Mouse (Mus musculus) embryonic stem cell, embryonic (primary cell): ENCODE measurements at regions not wholly inside any gene's neighbourhood (a gene's known extent, or its start where the extent isn't known, plus 50 kb on each side); places are given as distances from the start of the nearest gene placed in this dataset.

Experiments used
- CTCF ChIA-PET, 4 experiments: fragments of 300-600 bp in 2 of 4; fragments of 350-600 bp in 2 of 4; sonication (Branson Sonifier 250); formaldehyde crosslinking; loops; one replicate each; lab custom pipeline; 2022; ENCODE audit warnings: inconsistent platforms in 2 of 4; lab: Charles Lee
- POLR2A ChIA-PET, 4 experiments: fragments of 300-600 bp in 2 of 4; fragments of 350-600 bp in 2 of 4; sonication (Branson Sonifier 250); formaldehyde crosslinking; loops; one replicate each; lab custom pipeline; 2022; ENCODE audit warnings: antibody characterized with exemption in 4 of 4, inconsistent platforms in 1 of 4; lab: Charles Lee

DNA sequence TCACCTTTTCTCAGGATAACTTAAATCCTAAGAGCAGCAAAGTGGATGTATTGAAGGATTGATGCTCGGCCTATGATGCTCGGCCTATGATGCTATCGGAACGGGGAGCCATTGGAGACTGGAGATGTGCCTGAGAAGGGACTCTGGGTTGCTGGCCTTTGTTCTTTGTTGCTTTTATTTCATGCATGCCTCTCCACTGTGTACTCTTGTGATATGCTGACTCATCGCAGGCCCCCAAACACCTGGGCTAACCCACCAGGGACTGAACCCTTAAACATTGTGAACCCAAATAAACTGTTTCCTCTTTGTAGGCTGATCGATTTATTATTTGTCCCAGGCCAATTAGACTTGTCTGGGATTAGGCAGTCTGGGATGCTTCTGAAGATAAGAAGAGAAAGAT, 61.9 kb downstream of the Pdcl3 start:
- ChIA-PET CTCF (interaction anchor here in 1 of 4 experiments (1.2 kb wide), 1 partner anchor 11 kb away, joined by 3 read pairs; no protein-coding TSS in a partner anchor), POLR2A (no interaction called here)

GRCm38 (mm10) chr1:39057304-39057703, 71.9 kb downstream of the Pdcl3 start:
- CTCF ChIA-PET: no interaction called here
- POLR2A ChIA-PET: no interaction called here

DNA sequence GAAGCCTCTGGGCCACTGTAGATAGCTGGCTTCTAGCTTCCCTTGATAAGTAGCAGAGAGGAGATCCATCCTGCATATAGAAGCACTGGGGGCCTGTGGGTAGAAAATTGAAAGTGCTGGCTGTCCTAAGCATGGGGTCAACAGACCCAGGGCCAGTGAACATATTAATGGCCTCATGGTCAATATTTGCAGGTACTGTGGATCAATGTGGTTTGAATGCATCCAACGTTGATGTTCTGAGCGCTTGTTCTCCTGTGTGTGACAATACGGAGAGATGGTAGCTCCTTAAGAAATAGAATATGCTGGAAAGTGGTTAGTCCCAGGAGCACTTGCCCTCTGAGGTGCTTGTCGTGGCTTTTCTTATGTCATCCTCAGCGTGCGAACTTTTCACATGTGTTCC, 77.1 kb downstream of the Pdcl3 start:
- ChIA-PET POLR2A (interaction anchor here in 1 of 4 experiments (1.3 kb wide), 1 partner anchor 23 kb away, joined by 3 read pairs; no protein-coding TSS in a partner anchor), CTCF (interaction anchor here in 1 of 4 experiments (0.6 kb wide), 1 partner anchor 1344 kb away, joined by 3 read pairs; no protein-coding TSS in a partner anchor)

GRCm38 (mm10) chr1:39063666-39064385, 78.4 kb downstream of the Pdcl3 start:
- CTCF ChIA-PET: interaction anchor here in 1 of 4 experiments (0.6 kb wide), 1 partner anchor 15 kb away, joined by 5 read pairs; no protein-coding TSS in a partner anchor
- POLR2A ChIA-PET: interaction anchor here in 1 of 4 experiments (0.6 kb wide), 1 partner anchor 943 kb away, joined by 3 read pairs; no protein-coding TSS in a partner anchor

DNA sequence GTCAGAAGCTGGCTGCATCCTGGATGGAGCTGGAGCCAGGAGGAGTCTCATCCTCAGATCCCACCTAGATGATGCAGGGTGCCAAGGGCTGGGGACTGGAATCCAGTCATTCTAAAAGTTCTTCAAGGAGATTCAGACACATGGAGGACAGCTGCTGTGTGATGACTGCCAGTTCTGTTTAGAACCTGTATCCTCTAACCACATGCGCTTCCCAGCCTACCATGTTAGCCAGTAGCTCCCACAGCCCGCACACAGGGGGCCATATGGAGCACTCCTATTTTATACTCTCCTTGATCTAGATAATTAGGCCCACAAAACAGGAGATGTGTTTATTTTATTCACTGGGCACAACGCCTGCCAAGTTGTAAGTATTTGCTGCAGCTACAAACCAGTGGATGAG, 79.4 kb downstream of the Pdcl3 start:
- POLR2A ChIA-PET: interaction anchor here in 1 of 4 experiments (0.6 kb wide), 1 partner anchor 942 kb away, joined by 3 read pairs; no protein-coding TSS in a partner anchor

DNA sequence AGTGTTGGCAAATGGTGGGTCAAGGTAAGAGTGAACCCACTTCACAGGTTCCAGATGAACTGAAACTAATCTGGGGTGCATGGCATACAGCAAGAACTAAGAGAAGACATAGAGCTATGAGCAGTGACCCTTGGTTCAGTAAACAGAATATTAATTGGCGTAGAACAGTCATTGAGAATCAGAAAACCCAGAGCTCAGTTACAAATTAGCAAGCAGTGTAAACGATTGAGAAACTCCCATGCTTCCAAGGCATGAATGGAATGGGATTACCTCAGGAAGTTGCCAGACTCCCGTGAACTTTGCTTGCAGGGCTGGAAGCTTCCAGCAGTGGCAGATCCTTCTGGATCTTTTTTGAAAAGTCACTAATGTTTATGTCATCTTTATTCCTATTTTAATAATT, 82.5 kb downstream of the Pdcl3 start:
- ChIA-PET POLR2A (interaction anchor here in 1 of 4 experiments (1.1 kb wide), 1 partner anchor 18 kb away, joined by 3 read pairs; no protein-coding TSS in a partner anchor), CTCF (no interaction called here)

More for the DNA sequence above, 79.4 kb downstream of the Pdcl3 start:
- CTCF ChIA-PET: interaction anchor here in 1 of 4 experiments (0.6 kb wide), 1 partner anchor 14 kb away, joined by 5 read pairs; no protein-coding TSS in a partner anchor

- POLR2A ChIA-PET: interaction anchor here in 2 of 4 experiments (0.6 to 2.2 kb wide), 3 partner anchors 36 to 202 kb away, joined by 3 to 5 read pairs (median 4); no protein-coding TSS in a partner anchor
- CTCF ChIA-PET: no interaction called here
Observed at GRCm38 (mm10) chr1:39069086-39069655, 83.8 kb downstream of the Pdcl3 start.

- POLR2A ChIA-PET: interaction anchor here in 3 of 4 experiments (0.6 to 2.2 kb wide), 4 partner anchors 36 to 201 kb away, joined by 3 to 5 read pairs (median 4); no protein-coding TSS in a partner anchor
Observed at GRCm38 (mm10) chr1:39069676-39070075, 84.3 kb downstream of the Pdcl3 start.

DNA sequence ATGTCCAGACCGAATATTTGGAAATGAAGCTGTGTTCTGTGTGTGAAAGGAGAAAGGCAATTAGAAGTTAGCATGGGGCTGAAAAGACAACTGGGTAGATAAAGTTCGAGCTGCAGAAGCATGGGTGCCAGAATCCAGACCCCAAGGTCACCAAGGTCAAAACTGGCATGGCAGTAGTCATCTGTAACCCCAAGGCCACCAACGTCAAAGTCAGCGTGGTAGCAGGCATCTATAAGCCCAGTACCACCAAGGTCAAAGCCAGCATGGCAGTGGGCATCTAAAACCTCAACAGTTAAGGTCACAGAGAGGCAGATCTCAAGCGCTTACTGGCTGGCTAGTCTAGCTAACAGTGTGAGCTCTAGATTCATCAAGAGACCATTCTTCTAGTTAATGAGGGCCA, 90.6 kb downstream of the Pdcl3 start:
- POLR2A ChIA-PET: no interaction called here

More at GRCm38 (mm10) chr1:39069676-39070075, 84.3 kb downstream of the Pdcl3 start:
- CTCF ChIA-PET: interaction anchor here in 1 of 4 experiments (1.2 kb wide), 1 partner anchor 133 kb away, joined by 3 read pairs; no protein-coding TSS in a partner anchor

GRCm38 (mm10) chr1:39078584-39079315, 93.3 kb downstream of the Pdcl3 start:
- ChIA-PET POLR2A (interaction anchor here in 2 of 4 experiments (0.6 to 0.9 kb wide), 4 partner anchors 12 to 1241 kb away, joined by 3 to 4 read pairs (median 4); no protein-coding TSS in a partner anchor), CTCF (interaction anchor here in 1 of 4 experiments (0.6 kb wide), 2 partner anchors 14 to 894 kb away, joined by 5 to 6 read pairs; no protein-coding TSS in a partner anchor)

More for the DNA sequence above, 90.6 kb downstream of the Pdcl3 start:
- CTCF ChIA-PET: interaction anchor here in 1 of 4 experiments (0.6 kb wide), 1 partner anchor 70 kb away, joined by 3 read pairs; no protein-coding TSS in a partner anchor

GRCm38 (mm10) chr1:39083911-39084826, 98.8 kb downstream of the Pdcl3 start:
- POLR2A ChIA-PET: no interaction called here
- CTCF ChIA-PET: interaction anchor here in 1 of 4 experiments (0.6 kb wide), 1 partner anchor 46 kb away, joined by 4 read pairs; no protein-coding TSS in a partner anchor

DNA sequence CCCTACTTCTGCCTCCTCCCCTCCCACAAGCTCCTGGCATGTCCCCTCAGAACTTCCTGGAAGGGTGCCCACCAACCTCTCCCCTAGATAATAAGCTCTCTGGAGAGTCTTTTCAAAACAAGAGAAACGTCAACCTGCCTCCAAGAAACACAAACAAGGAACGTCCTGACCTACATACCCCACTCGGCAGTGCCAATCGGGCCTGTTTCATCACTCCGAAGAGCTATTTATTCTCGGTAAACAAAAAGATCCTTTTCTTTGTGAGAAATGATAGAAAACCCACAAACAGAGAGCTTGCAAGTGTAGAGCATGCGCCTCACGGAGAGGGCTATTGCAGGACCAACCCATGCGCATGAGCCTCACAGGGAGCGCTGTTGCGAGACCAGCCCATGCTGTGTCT, 100.9 kb downstream of the Pdcl3 start:
- POLR2A ChIA-PET: no interaction called here
- CTCF ChIA-PET: no interaction called here

- ChIA-PET CTCF (no interaction called here), POLR2A (interaction anchor here in 1 of 4 experiments (0.9 kb wide), 1 partner anchor 12 kb away, joined by 3 read pairs; no protein-coding TSS in a partner anchor)
Observed at GRCm38 (mm10) chr1:39089875-39090274, 103.7 kb upstream of the Npas2 start.

DNA sequence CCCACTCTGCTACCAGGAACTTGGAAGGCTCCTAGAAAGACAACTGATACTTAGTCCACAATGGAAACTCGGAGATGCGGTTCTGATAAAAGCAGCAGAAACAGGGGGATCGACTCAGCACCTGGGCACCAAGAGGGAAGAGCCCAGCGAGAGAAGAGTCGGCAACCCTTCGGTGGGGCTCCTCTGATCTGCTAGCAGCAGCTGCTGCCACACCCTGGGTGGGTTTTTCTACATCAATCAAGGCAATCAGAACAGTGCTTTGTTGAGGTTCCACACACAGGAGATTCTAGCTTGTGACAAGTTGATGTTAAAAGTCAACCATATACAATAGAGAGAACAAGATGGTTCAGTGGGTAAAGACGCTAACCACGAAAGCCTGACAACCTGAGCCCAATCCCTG, 102.4 kb upstream of the Npas2 start:
- ChIA-PET CTCF (no interaction called here), POLR2A (no interaction called here)

DNA sequence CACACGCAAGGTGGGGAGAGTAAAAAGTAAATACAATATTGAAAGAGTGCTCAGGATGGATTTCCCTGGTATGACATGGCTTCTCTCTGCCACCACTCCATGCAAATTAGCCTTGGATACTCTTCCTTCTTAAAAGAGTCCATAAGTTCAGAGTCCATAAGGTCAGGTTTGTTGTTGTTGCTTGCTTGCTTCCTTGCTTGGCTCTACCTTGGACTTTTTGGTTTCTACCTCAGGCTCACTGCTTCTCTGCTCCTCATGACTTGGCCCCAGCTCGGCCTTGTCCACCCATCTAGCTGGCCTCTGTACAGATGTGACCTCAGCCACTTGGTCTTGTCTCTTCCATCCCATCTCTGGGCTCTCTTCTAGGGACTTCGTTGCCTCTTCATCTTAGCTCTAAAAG, 101.9 kb upstream of the Npas2 start:
- CTCF ChIA-PET: no interaction called here
- POLR2A ChIA-PET: no interaction called here

GRCm38 (mm10) chr1:39093291-39093690, 100.2 kb upstream of the Npas2 start:
- ChIA-PET POLR2A (no interaction called here), CTCF (no interaction called here)

DNA sequence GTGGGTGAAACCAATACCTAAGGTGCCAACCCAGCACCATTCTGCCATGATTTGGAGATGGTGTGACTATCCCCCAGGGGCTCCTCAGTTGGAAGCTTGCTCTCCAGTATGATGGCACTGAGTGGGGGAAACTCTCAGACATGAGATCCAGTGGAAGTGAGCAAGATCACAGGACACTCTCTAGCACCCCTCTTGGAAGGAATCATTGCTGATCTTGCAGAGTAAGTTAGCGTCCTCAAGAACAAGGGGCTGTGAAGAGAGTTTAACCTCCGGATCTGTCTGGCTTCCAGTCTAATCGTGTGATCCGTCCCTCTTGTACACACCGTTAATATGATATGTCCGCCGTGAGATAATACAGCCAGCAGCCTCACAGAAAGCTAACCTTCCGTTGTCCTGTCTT, 99.5 kb upstream of the Npas2 start:
- CTCF ChIA-PET: interaction anchor here in 1 of 4 experiments (0.7 kb wide), 1 partner anchor 34 kb away, joined by 3 read pairs; no protein-coding TSS in a partner anchor
- POLR2A ChIA-PET: interaction anchor here in 1 of 4 experiments (1.0 kb wide), 1 partner anchor 84 kb away, joined by 3 read pairs; no protein-coding TSS in a partner anchor
